Mouse (Mus musculus) CH12.LX (cell line): ENCODE measurements around the gene Gsg1.

Source experiments
- EP300 ChIP-seq: IDR thresholded peaks from 2 replicates; pipeline ENCODE4 v1.6.1; 2011; ENCODE audit warnings: low read length, improper control_type of control experiment
- MYC ChIP-seq: IDR thresholded peaks from 2 replicates; pipeline ENCODE4 v1.6.1; 2011; ENCODE audit warnings: low read depth, mild to moderate bottlenecking, improper control_type of control experiment, low read length
- POLR2AphosphoS2 ChIP-seq: IDR thresholded peaks from 2 replicates; pipeline ENCODE4 v1.6.1; 2011; ENCODE audit warnings: low read depth, low read length, improper control_type of control experiment

GRCm38 (mm10) chr6:135249846-135250531 is 4.2 kb downstream of the Gsg1 start:
- TF ChIP-seq POLR2AphosphoS2, result no peak
- no peak for TF ChIP-seq MYC
- no peak for TF ChIP-seq EP300
